Comparison of ENCODE assay signal across 8 mouse cellular contexts in the genomic region with DNA sequence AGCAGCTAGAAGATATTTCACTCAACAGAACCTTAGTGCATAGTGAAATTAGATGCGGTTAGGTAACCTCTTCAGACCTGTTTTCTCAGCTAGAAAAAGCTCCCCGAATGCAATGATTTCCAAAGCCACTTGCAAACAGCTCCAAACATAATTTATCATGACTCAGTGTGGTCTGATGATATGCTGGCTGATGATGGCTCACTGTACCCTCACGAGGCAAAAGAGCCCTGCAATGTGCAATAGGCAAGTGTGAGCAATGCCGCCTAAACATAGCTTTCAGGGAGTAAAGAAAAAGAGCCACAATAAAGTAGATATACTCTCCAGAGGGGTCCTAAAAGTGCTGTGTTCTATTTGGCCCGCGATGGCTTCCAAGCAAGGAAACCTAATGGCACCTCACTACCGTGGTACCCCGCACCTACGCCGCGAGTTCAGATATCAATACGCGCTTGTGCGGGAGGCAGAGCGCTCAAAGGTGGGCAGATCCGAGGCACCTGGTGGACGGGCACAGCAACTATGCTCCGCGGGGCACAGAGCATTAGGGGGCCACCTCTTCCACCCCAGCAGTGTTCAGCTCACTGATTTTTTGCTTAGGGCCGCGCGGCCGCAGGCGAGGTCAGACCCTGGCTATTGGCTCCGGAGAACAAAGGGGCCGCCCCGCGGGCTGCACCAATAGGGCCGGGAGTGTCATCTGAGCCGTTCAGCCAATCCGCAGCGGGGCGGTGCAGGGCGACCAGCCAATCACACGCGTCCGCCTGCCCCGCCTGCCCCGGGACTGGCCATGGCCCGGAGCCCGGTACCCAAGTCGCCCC. TPM values are rescaled to one million over a fixed set of nuclear protein-coding genes. Genes with fewer than 3 reads are reported as not detected.
DNase-seq lines count a peak whose midpoint lies in the region; ATAC-seq and TF ChIP-seq lines count a peak whose summit lies in the region.

Gene Zfp775 (plus strand): TSS at position 793 of the 809 bp plus-strand sequence.

- H3K27ac ChIP-seq in cortical plate, adult 2 months (ENCODE audit: insufficient read depth, low read length) = peak within 1 kb of the TSS; percentile 82

- ATAC-seq in megakaryocyte, adult 5-6 weeks (ENCODE audit: poor library complexity, severe bottlenecking) = peak; percentile 99

- TF ChIP-seq CTCF in cortical plate, adult 2 months (IDR thresholded peaks at IDR 0.05; ENCODE audit: extremely low read depth, insufficient read depth, low read length) = no peak

- peak; percentile 79 for DNase-seq in adipocyte (ENCODE audit: low spot score)
- DNase-seq in gastrocnemius, adult 8-10 months (ENCODE audit: low spot score in 2 of 2) = peak; percentile 96 to 98
- DNase-seq in hindlimb bud, embryonic 11.5 days (ENCODE audit: extremely low spot score, low read depth, low spot score) = peak; percentile 68
- DNase-seq in left cerebral cortex, adult 8-10 months (ENCODE audit: low spot score in 2 of 2) = peak; percentile 90 to 97
- DNase-seq in right cerebral cortex, adult 18-20 months = peak; percentile 98
- peak; percentile 96 for DNase-seq in urinary bladder, adult 2 months (ENCODE audit: low spot score)

- peaks cover 3% of the 10 kb centered on the region; the same call in 1 of the 2 replicates for H3K4me1 ChIP-seq in cortical plate, adult 2 months (ENCODE audit: control insufficient read depth, insufficient read depth, low read length)

- H3K4me3 ChIP-seq in cortical plate, adult 2 months (ENCODE audit: insufficient read depth, low read length) = peak within 1 kb of the TSS; percentile 66

- TF ChIP-seq POLR2A in cortical plate, adult 2 months (IDR thresholded peaks at IDR 0.05; ENCODE audit: extremely low read depth, insufficient read depth, low read length) = peak; percentile 72; the same call in 1 of the 2 replicates

RNA-seq across cellular contexts. Expression of gene Zfp775, which starts in this region (rescaled TPM):
- 6.8 and 6.9 TPM in 2 replicates for polyA plus RNA-seq in cortical plate, adult 2 months (2012; rRNA removed)
- total RNA-seq in gastrocnemius, adult 8-10 months (2022) = 10 to 100 TPM in 2 of 4 experiments, 1 to 10 TPM in 2; 8.8 to 12.1 (median 9.9) TPM
- 1 to 10 TPM; 7.7 to 9.5 (median 7.8) TPM for total RNA-seq in left cerebral cortex, adult 8-10 months (2022)
- 0.45 and 0.82 TPM in 2 replicates for total RNA-seq in megakaryocyte, adult 5-6 weeks (2015)
- 1.8 and 6.3 TPM in 2 replicates for total RNA-seq in megakaryocyte, adult 5-6 weeks (2017)
- 4.6 and 7.7 TPM in 2 replicates for polyA plus RNA-seq in urinary bladder, adult 2 months (2012; rRNA removed)

Comparison
In these comparisons a context has a peak if more than half of its experiments do, and no peak if none do; other contexts are left out.
1. Peak in every context shown above with its lines: DNase-seq, ATAC-seq, H3K4me3 ChIP-seq and H3K27ac ChIP-seq.